Mouse (Mus musculus): ENCODE data around the gene Mnat1. TPM values are rescaled to one million over a fixed set of nuclear protein-coding genes. Genes with fewer than 3 reads are reported as not detected.
"Not testable (repeated sequence)": the region's sequence is repeated elsewhere in the genome, so short reads cannot be mapped to it uniquely, and the experiment has no call there.

Gene Mnat1
- polyA plus RNA-seq, 1 experiment from 2014 or later: 7.1 TPM

DNA sequence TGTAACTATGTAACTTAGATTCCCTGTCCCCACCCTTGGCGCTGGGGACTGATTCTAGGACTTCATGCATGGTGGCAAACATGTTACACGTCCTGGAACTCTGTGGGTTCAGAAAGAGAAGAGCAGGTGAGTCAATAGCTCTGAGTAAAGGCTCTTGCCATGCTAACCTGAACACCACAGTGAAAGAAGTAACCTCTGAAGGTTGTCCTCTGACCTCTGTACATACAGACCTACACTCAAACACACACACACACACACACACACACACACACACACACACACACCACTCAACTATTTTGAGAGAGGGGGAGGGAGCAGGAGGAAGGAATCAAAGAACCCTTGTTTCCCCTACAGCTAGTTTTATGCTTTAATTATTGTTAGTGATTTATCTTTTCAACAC is 29.3 kb upstream of the Mnat1 start:
- H3K36me3 ChIP-seq (ENCODE audit: control insufficient read depth, insufficient read depth): no peaks in the 10 kb centered on the region
- no peaks in the 10 kb centered on the region for H3K27me3 ChIP-seq (ENCODE audit: control insufficient read depth, insufficient read depth, low read depth, low read length)
- H3K4me2 ChIP-seq (ENCODE audit: low read depth, low read length): no peak overlapping the region
- no peaks in the 10 kb centered on the region for H3K4me1 ChIP-seq (ENCODE audit: control insufficient read depth, low read depth, low read length)
- 54% methylated on average over 2 of the region's 2 CpGs for WGBS (ENCODE audit: insufficient replicate concordance)
- peak; percentile 72 for ATAC-seq (ENCODE audit: low read depth)
- no peaks in the 10 kb centered on the region for H3K9me3 ChIP-seq (replicated peaks; ENCODE audit: control insufficient read depth, low read length)
- H3K4me3 ChIP-seq (ENCODE audit: low read depth, low read length): no peak overlapping the region
- no peak overlapping the region for H3K9ac ChIP-seq (ENCODE audit: low read depth, low read length)
- no peak overlapping the region for H3K27ac ChIP-seq (ENCODE audit: low read length)

DNA sequence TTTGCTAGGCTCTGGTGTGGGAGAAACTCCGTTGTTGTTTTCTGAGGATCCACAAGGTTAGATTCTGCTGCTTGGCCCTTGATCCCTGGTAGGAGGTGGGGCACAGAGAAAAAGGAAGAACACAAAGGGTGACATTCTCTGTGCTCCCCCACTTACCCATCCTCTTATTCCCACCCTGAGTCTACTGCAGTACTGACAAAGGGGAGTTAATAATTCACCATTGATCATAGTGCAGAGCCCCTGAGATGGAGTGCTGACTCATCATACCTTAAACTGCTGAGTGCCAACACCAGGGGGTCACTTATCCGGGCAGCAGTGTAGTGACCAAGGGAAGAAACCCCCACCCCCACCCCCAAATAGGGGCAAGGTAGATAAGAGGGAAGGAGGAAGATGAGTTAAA is 28.9 kb upstream of the Mnat1 start:
- Histone ChIP-seq H3K4me1 (ENCODE audit: control insufficient read depth, low read depth, low read length) (no peaks in the 10 kb centered on the region), H3K4me3 (ENCODE audit: low read depth, low read length) (no peak overlapping the region), H3K9me3 (replicated peaks; ENCODE audit: control insufficient read depth, low read length) (no peaks in the 10 kb centered on the region), H3K36me3 (ENCODE audit: control insufficient read depth, insufficient read depth) (no peaks in the 10 kb centered on the region), H3K27ac (ENCODE audit: low read length) (no peak overlapping the region), H3K4me2 (ENCODE audit: low read depth, low read length) (no peak overlapping the region), H3K9ac (ENCODE audit: low read depth, low read length) (no peak overlapping the region), H3K27me3 (ENCODE audit: control insufficient read depth, insufficient read depth, low read depth, low read length) (no peaks in the 10 kb centered on the region)
- ATAC-seq (ENCODE audit: low read depth): peak; percentile 56
- 26% methylated on average over 2 of the region's 2 CpGs for WGBS (ENCODE audit: insufficient replicate concordance)

DNA sequence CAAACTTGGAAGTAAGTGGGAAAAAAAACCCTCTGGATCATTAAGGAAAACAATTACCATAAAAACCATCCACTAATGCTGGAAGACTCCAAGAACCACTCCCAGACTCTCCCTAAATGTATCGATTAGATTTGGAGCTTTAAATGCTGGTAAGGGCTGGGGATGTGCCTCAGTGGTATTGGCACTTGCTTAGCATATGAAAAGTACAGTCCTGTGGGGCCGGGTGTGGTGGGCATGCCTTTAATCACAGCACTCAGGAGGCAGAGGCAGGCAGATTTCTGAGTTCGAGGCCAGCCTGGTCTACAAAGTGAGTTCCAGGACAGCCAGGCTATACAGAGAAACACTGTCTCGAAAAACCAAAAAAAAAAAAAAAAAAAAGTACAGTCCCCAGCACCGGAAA is 27.3 kb upstream of the Mnat1 start:
- not testable (repeated sequence) for H3K9ac ChIP-seq (ENCODE audit: low read depth, low read length); H3K27me3 ChIP-seq (ENCODE audit: control insufficient read depth, insufficient read depth, low read depth, low read length); H3K9me3 ChIP-seq (replicated peaks; ENCODE audit: control insufficient read depth, low read length); H3K27ac ChIP-seq (ENCODE audit: low read length); ATAC-seq (ENCODE audit: low read depth); H3K4me2 ChIP-seq (ENCODE audit: low read depth, low read length); H3K4me1 ChIP-seq (ENCODE audit: control insufficient read depth, low read depth, low read length); H3K4me3 ChIP-seq (ENCODE audit: low read depth, low read length); H3K36me3 ChIP-seq (ENCODE audit: control insufficient read depth, insufficient read depth)
- 70% methylated on average over 5 of the region's 5 CpGs for WGBS (ENCODE audit: insufficient replicate concordance)

DNA sequence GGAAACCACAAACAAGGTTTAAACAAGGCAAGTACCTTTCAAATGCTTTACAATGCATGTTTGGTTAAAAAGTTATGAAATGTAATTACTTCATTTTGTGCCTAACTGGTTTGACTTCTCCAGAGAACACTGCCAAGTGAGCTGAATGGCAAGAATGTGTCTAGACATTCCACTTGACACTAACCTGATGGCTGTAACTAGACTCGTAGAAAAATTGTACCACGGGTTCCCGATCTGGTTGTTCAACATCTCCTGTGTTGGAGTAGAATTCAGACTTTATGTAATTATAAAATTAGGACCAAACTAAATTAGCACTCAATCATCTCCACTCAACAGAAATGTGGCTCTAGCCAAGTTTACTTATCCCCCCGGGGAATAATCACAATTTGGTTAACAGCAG is 24.9 kb upstream of the Mnat1 start:
- Histone ChIP-seq H3K4me3 (ENCODE audit: low read depth, low read length) (no peak overlapping the region), H3K9ac (ENCODE audit: low read depth, low read length) (no peak overlapping the region), H3K9me3 (replicated peaks; ENCODE audit: control insufficient read depth, low read length) (no peaks in the 10 kb centered on the region), H3K27ac (ENCODE audit: low read length) (no peak overlapping the region), H3K4me1 (ENCODE audit: control insufficient read depth, low read depth, low read length) (no peaks in the 10 kb centered on the region), H3K4me2 (ENCODE audit: low read depth, low read length) (no peak overlapping the region), H3K27me3 (ENCODE audit: control insufficient read depth, insufficient read depth, low read depth, low read length) (no peaks in the 10 kb centered on the region), H3K36me3 (ENCODE audit: control insufficient read depth, insufficient read depth) (no peaks in the 10 kb centered on the region)
- ATAC-seq (ENCODE audit: low read depth): no peak
- WGBS (ENCODE audit: insufficient replicate concordance): 73% methylated on average over 4 of the region's 4 CpGs

DNA sequence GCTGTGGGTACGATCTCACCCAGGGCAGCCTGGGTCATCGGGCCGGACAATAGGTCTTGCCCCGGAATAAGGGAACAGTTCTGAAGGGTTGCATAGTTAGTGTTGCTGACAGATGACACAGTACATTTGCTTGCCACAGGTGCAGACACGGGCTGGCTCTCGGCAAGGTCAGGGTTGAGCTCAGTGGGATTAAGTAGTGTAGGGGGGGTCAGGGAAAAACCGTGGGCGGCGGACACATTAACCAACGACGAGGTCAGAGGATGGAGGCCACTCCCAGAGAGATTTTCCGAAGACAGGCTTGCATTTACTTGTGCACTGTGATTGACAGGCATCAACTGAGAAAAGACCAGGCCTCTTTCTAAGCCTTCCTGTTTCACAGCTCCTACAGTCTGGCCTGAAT is 19.8 kb upstream of the Mnat1 start:
- H3K27ac ChIP-seq (ENCODE audit: low read length): no peak overlapping the region
- H3K4me1 ChIP-seq (ENCODE audit: control insufficient read depth, low read depth, low read length): no peaks in the 10 kb centered on the region
- 82% methylated on average over 12 of the region's 12 CpGs for WGBS (ENCODE audit: insufficient replicate concordance)
- H3K9ac ChIP-seq (ENCODE audit: low read depth, low read length): no peak overlapping the region
- peaks cover 3% of the 10 kb centered on the region; the same call in 1 of the 2 replicates for H3K27me3 ChIP-seq (ENCODE audit: control insufficient read depth, insufficient read depth, low read depth, low read length)
- H3K4me2 ChIP-seq (ENCODE audit: low read depth, low read length): no peak overlapping the region
- no peak for ATAC-seq (ENCODE audit: low read depth)
- no peak overlapping the region for H3K4me3 ChIP-seq (ENCODE audit: low read depth, low read length)
- H3K9me3 ChIP-seq (replicated peaks; ENCODE audit: control insufficient read depth, low read length): no peaks in the 10 kb centered on the region
- H3K36me3 ChIP-seq (ENCODE audit: control insufficient read depth, insufficient read depth): no peaks in the 10 kb centered on the region

DNA sequence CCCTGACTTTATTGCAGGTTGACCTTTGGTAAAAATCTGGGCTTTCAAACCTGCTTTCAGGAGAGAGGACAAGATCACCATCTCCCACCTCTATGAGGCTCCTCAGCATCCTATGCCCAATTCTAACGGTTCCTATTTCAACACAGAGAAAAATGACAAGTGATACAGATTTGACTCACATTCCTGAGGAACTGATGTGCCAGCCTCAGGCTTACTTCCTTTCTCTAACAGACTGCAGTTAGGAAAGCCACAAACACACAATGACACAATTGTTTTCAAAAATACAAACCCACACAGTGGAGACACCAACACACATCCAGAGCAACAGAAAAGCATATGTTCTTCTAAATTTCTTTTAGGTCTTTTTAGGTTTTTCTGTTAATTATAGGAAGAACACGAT is 15.7 kb upstream of the Mnat1 start:
- no peak overlapping the region for H3K4me2 ChIP-seq (ENCODE audit: low read depth, low read length)
- WGBS (ENCODE audit: insufficient replicate concordance): 38% methylated on average over 2 of the region's 2 CpGs
- peaks cover 43% of the 10 kb centered on the region for H3K27me3 ChIP-seq (ENCODE audit: control insufficient read depth, insufficient read depth, low read depth, low read length)
- no peak overlapping the region for H3K9ac ChIP-seq (ENCODE audit: low read depth, low read length)
- no peak overlapping the region for H3K27ac ChIP-seq (ENCODE audit: low read length)
- no peak overlapping the region for H3K4me3 ChIP-seq (ENCODE audit: low read depth, low read length)
- H3K36me3 ChIP-seq (ENCODE audit: control insufficient read depth, insufficient read depth): no peaks in the 10 kb centered on the region
- no peaks in the 10 kb centered on the region; the same call in none of the 2 replicates for H3K4me1 ChIP-seq (ENCODE audit: control insufficient read depth, low read depth, low read length)
- no peak for ATAC-seq (ENCODE audit: low read depth)
- H3K9me3 ChIP-seq (replicated peaks; ENCODE audit: control insufficient read depth, low read length): no peaks in the 10 kb centered on the region

DNA sequence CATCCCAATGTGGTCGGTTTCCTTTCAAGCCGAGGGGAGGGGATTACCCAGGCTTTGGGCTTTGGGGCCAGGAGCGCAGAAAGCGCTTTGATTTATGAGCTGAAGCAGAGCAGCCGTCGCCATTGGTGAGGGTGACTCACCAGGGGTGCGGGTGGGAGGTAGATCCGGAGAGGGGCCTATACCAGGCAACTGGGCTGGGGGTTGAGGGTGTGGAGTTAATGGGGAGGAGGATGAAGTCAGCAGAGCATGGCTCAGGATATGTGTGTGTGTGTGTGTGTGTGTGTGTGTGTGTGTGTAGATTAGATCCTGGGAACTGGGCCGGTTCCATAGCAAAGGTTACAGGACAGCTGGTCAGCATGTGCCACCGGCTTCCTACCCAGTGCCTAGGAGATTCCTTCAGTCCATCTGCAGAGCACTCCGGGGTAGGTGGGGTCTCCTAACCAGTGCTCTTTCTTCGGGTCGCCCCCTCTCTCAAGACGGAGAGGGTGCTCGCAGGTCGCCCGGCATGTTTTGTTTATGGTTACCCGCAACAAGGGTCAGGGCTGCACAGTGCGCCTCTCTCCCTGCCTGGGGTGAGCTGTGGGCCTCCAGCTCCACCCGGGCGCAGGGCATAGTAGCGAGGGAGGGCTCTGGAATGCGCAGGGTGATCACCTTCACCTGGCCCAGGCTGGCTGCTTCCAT is 12.9 kb upstream of the Mnat1 start:
- Histone ChIP-seq H3K4me3 (ENCODE audit: low read depth, low read length) (no peak overlapping the region), H3K9ac (ENCODE audit: low read depth, low read length) (no peak overlapping the region), H3K9me3 (replicated peaks; ENCODE audit: control insufficient read depth, low read length) (no peaks in the 10 kb centered on the region), H3K4me1 (ENCODE audit: control insufficient read depth, low read depth, low read length) (no peaks in the 10 kb centered on the region; the same call in none of the 2 replicates), H3K36me3 (ENCODE audit: control insufficient read depth, insufficient read depth) (no peaks in the 10 kb centered on the region), H3K27ac (ENCODE audit: low read length) (no peak overlapping the region), H3K27me3 (ENCODE audit: control insufficient read depth, insufficient read depth, low read depth, low read length) (peaks cover 63% of the 10 kb centered on the region), H3K4me2 (ENCODE audit: low read depth, low read length) (no peak overlapping the region)
- WGBS (ENCODE audit: insufficient replicate concordance): 8% methylated on average over 23 of the region's 23 CpGs
- no peak for ATAC-seq (ENCODE audit: low read depth)

DNA sequence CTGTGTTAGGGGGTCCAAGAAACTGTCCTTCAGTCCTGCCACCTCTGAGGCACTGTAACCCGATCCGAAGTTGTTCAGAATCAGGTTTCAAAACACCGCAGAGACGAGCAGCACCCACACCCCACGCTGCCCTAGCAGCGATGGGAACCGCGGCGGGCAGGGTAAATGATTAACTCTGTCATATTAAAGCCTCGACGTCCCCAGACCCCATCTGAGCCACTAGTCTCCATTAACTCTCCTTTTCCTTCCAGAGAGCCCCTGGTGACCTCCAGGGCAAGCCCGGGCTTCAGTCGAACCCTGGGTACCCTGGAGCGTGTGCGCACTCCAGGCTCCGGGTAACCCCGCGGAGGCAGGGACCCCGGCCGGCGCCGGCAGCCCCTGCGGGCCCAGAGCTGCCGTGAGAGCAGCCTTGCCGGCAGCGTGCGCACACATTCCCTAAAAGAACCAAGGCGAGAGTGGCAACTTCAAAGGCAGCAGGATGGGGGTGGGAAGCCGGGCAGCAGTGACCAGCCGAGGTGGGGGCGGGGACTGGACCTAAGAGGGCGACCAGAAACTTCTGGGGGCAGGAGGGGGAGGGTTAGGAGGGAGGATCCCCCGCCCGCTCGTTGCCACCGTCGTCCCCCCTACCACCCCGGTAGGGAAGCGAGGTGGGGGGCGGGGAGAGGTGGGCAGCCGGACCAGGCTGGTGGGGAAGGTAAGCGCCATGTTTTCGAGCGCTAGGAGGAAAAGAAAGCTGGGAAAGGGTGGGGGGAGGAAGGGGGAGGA is 11.8 kb upstream of the Mnat1 start:
- H3K27me3 ChIP-seq (ENCODE audit: control insufficient read depth, insufficient read depth, low read depth, low read length): peaks cover 68% of the 10 kb centered on the region
- no peak for ATAC-seq (ENCODE audit: low read depth)

More for the DNA sequence above, 11.8 kb upstream of the Mnat1 start:
- H3K4me2 ChIP-seq (ENCODE audit: low read depth, low read length): peak overlapping the region; percentile 74
- H3K36me3 ChIP-seq (ENCODE audit: control insufficient read depth, insufficient read depth): no peaks in the 10 kb centered on the region
- peak overlapping the region; percentile 54 for H3K4me3 ChIP-seq (ENCODE audit: low read depth, low read length)
- under 1% methylated on average over 42 of the region's 44 CpGs for WGBS (ENCODE audit: insufficient replicate concordance)
- H3K9ac ChIP-seq (ENCODE audit: low read depth, low read length): no peak overlapping the region
- H3K27ac ChIP-seq (ENCODE audit: low read length): no peak overlapping the region
- no peaks in the 10 kb centered on the region for H3K9me3 ChIP-seq (replicated peaks; ENCODE audit: control insufficient read depth, low read length)
- no peaks in the 10 kb centered on the region; the same call in none of the 2 replicates for H3K4me1 ChIP-seq (ENCODE audit: control insufficient read depth, low read depth, low read length)

All from liver, embryonic 16.5 days (tissue).